Mouse (Mus musculus) adrenal gland, postnatal 14 days (tissue): ENCODE data around the gene Paics. TPM values are rescaled to one million over a fixed set of nuclear protein-coding genes. Genes with fewer than 3 reads are reported as not detected.
"Not testable (repeated sequence)": the region's sequence is repeated elsewhere in the genome, so short reads cannot be mapped to it uniquely, and the experiment has no call there.

Source experiments
- DNase-seq: peaks from one replicate; pipeline ENCODE4 v3.0.0; 2021; ENCODE audit warnings: mixed read lengths
- long read RNA-seq, 2 experiments: library from polyadenylated mRNA; stranded (forward); transcript quantifications; one replicate each; pipeline ENCODE4 v2.0.0; 2021
- total RNA-seq: library from RNA; stranded (reverse); gene quantifications from 2 replicates; pipeline ENCODE4 v1.2.3, GENCODE M21; 2021

Gene Paics
- 205 and 214 TPM in 2 replicates for total RNA-seq
- long read RNA-seq, experiment 1, transcript Paics-203 (10 exons, 2,345 nt) = minor isoform, 18 of 274 reads
- long read RNA-seq, experiment 1, transcript Paics-202 (10 exons, 1,862 nt) = minor isoform, 9 of 274 reads
- long read RNA-seq, experiment 1, transcript Paics-201 (9 exons, 2,482 nt) = major isoform, 205 of 274 reads
- long read RNA-seq, experiment 1, partial matches to known transcripts = 20 of 274 reads
- long read RNA-seq, experiment 1, other reads (novel, unspliced or antisense) = 20 of 274 reads
- long read RNA-seq, experiment 2, transcript Paics-201 (9 exons, 2,482 nt) = major isoform, 113 of 158 reads
- long read RNA-seq, experiment 2, transcript Paics-203 (10 exons, 2,345 nt) = minor isoform, 10 of 158 reads
- long read RNA-seq, experiment 2, transcript Paics-202 (10 exons, 1,862 nt) = minor isoform, 7 of 158 reads
- long read RNA-seq, experiment 2, partial matches to known transcripts = 11 of 158 reads
- long read RNA-seq, experiment 2, other reads (novel, unspliced or antisense) = 16 of 158 reads

GRCm38 (mm10) chr5:76951106-76952027 lies at the start of gene Paics, which contains the start of gene Ppat:
TSS of gene Paics (plus strand) at chr5:76951307.
TSS of gene Ppat (minus strand) at chr5:76951578.
- DNase-seq = peak; percentile 100

GRCm38 (mm10) chr5:76902131-76902530 lies 49.0 kb upstream of the Paics start:
- no peak for DNase-seq

- peak; percentile 22 for DNase-seq
Observed at GRCm38 (mm10) chr5:76904713-76905404, 46.2 kb upstream of the Paics start.

GRCm38 (mm10) chr5:76905405-76906154 lies 45.5 kb upstream of the Paics start, which contains the start of gene Aasdh:
TSS of gene Aasdh (minus strand) at chr5:76905514.
- DNase-seq = peak; percentile 99

- DNase-seq = no peak
Observed at GRCm38 (mm10) chr5:76906155-76906499, 45.0 kb upstream of the Paics start.

- DNase-seq = no peak
Observed at GRCm38 (mm10) chr5:76910807-76911206, 40.3 kb upstream of the Paics start.

- DNase-seq = not testable (repeated sequence)
Observed at GRCm38 (mm10) chr5:76912522-76912921, 38.6 kb upstream of the Paics start.

GRCm38 (mm10) chr5:76922833-76923232 lies 28.3 kb upstream of the Paics start:
- no peak for DNase-seq

- DNase-seq = peak; percentile 83
Observed at GRCm38 (mm10) chr5:76923428-76923827, 27.7 kb upstream of the Paics start.

GRCm38 (mm10) chr5:76924296-76924695 lies 26.8 kb upstream of the Paics start:
- no peak for DNase-seq

GRCm38 (mm10) chr5:76928124-76928832 lies 22.8 kb upstream of the Paics start:
- peak; percentile 44 for DNase-seq

- DNase-seq = peak; percentile 40
Observed at GRCm38 (mm10) chr5:76929180-76929877, 21.8 kb upstream of the Paics start.

GRCm38 (mm10) chr5:76939717-76940116 lies 11.4 kb upstream of the Paics start:
- no peak for DNase-seq

GRCm38 (mm10) chr5:76941975-76942374 lies 9.1 kb upstream of the Paics start:
- DNase-seq = no peak

- DNase-seq = no peak
Observed at GRCm38 (mm10) chr5:76942505-76942904, 8.6 kb upstream of the Paics start.

GRCm38 (mm10) chr5:76944965-76945677 lies 6.0 kb upstream of the Paics start:
- no peak for DNase-seq

GRCm38 (mm10) chr5:76945678-76946033 lies 5.5 kb upstream of the Paics start:
- no peak for DNase-seq

GRCm38 (mm10) chr5:76947142-76947541 lies 4.0 kb upstream of the Paics start:
- DNase-seq = no peak

GRCm38 (mm10) chr5:76947758-76948157 lies 3.3 kb upstream of the Paics start:
- no peak for DNase-seq
